Mouse (Mus musculus) testis, adult 2 months (tissue): ENCODE data around the gene Reln.

Experiments
- CTCF ChIP-seq: fragments of 200-500 bp; IDR thresholded peaks from 2 replicates; pipeline ENCODE4 v1.5.1; 2012; ENCODE audit warnings: low read depth, mild to moderate bottlenecking, inconsistent platforms, low read length, moderate library complexity; ENCODE audit not compliant: control insufficient read depth, insufficient read depth, insufficient replicate concordance
- POLR2A ChIP-seq: fragments of 200-500 bp; IDR thresholded peaks from 2 replicates; pipeline ENCODE4 v1.6.1; 2012; ENCODE audit warnings: low read depth, mild to moderate bottlenecking, inconsistent platforms, low read length, moderate library complexity; ENCODE audit not compliant: control insufficient read depth

DNA sequence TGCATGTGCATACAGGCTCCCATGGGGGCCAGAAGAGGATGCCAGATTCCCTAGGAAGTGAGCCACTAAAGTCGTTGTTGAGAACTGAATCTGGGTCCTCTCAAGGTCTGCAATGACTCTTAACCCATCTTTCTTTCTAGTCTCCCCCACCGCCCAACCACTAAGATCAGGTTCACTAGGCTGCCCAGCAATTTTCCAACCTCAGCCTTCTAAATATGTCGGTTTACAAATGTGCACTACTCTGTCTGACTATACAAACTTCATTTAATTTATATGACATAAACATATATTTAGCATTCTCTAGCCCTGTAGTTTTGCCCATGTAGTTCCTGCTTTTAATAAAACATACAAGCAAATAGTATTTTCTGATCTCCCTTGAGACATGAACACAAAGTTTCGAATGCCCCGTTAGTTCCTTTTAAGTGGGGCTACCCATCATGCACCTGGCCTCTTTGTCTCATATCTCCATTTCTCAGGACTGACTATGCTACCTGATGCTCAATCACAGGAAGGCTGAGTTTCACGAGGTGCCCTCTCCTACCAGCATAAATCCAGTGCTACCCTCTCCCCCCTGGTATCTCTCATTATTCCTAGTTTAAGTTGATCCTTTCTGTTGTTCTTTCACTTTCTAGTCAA is 317.1 kb downstream of the Reln start:
- TF ChIP-seq CTCF = no peak
- no peak for TF ChIP-seq POLR2A
